Mouse (Mus musculus): ENCODE measurements around the gene Tmem210.
"Not testable (repeated sequence)": the region's sequence is repeated elsewhere in the genome, so short reads cannot be mapped to it uniquely, and the experiment has no call there.

The Tmem210 gene

DNA sequence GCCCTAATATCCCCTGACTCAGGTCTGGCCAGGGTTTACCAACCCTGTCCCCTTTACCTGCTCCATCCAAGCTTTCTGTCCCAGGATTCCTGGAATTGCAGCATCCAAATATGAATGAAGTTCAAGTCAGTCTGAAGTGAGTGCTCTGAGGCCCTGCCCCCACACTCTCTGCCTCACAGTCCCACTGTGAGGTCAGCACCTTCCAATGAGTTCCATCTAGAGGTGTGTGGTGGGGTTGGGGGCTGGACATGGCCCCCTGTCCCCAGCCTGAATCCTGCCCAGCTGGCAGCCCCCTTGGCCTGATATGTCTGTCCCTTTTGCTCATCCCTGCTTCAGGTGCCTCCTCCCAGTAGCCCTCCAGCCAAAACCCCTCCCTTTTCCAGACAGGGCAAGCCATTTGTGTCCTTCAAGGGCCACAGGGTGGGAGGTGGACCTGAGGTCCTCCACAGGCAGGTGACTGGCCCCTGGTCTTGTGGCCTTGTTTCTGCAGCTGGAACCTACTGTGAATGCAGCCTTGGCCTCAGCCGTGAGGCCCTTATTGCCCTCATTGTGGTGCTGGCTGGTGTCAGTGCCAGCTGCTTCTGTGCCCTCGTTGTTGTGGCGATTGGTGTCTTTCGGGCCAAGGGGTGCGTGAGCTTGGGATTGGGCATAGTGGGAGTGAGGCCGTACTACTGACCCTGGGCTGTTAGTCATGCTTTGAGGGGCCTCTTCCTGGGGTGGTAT lies at the start of gene Tmem210:
Gene Tmem210 (plus strand): TSS at position 219 of the 723 bp plus-strand sequence.
- DNase-seq (ENCODE audit: low spot score): no peak

DNA sequence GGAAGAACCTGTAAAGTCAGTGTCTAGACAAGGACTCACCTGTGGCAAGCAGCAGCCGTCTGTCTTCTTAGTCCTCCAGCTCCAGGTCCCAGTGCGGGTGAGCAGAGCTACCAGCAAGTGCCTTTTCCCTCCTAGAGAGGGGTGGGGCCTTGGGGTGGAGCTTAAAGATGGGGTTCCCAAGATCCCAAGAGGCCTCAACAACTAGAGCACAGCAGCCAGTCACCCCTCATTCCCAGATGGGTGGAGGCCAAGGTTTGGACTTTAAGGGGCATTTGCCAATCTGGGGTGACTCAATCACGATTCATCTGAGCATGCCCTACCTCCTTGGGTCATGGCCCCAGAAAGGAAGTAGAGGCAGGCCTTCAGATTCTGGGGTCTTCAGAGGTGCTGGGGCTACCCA lies 48.2 kb upstream of the Tmem210 start:
- DNase-seq (ENCODE audit: low spot score): no peak

DNA sequence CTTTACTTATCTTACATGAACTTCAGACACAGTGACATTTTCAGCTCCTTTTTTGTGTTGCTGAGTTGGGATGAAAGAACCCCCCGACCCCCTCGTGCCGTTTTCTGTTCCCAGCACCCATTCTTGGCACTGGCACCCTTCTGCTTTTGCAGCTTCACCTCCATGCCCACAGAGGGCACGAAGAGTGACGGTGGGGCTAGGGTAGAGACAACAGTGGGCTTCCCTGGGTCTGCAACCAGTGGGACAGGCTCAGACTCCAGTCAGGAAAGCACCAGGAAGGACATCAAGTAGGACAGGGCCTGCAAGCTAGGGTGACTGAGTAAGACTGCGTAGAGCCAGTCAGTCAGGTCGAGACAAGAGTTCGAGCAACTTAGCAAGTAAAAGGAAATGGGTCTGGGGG lies 47.6 kb upstream of the Tmem210 start:
- DNase-seq (ENCODE audit: low spot score): no peak

DNA sequence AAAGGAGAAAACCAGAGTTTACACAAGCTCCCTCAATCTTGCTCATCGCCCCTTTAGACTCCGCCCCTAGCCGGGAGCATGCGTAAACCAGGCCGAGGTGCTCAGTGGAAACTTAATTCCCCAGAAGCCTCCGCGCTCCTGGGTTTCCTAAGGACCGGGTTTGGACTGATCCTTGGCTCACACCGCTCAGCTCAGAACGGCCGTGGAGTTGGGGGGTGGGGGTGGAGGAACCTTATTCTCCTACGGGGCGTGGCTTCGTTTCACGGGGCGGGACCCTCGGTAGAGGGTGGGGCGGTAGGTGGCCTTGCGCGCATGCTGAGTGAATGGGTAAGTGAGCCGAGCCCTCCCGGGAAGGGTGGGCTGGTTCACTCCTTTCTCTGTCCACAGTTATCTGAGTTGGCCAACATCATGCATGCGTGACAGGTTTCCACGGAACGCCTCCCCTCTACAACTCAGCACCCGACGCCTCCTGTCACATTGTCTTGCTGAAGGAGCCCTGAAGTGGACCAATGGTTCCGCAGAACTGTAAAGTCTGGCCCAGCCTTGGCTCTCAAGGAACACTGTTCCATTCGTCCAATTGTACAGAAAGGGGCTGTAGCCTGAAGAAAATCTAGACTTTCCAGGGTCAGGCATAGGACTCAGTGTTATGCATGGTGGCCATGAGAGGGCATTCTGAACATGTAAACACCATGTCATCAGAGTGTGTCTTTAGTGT lies 47.1 kb upstream of the Tmem210 start:
- DNase-seq (ENCODE audit: low spot score): peak; percentile 63

DNA sequence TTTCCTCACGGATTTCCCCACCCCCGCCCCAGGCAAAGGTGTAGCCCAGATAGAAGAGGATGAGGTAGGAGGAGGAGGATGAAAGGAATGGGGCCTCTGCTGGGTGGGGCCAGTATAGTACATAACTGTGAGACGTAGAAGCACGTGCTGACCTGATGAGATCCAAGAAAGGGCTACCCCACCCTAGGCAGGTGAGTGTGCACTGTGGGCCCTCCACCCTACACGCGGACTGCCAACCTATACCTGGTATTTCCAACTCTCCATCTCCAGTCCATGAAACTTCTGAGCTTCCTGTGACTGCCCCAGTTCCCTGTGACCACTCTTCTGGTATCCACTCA lies 46.5 kb upstream of the Tmem210 start:
- no peak for DNase-seq (ENCODE audit: low spot score)

DNA sequence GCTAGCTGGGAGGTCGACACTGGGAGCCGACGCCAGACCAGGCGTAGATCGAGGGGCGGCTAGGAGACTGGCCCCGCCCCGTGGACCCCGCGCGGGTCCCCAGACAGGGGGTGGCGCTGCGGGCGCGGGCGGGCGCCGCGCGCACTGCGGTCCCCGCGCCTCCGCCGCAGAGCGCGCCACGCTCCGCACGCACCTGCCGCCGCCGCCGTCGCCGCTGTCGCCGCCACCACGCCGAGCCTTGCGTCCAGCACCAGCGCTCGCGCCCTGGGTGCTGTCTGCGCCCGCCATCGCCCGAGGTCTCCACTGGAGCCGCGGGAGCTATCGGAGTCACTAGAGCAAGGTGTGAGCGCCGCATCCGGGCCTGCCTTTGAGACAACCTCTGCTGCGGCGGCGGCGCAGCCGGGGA lies 45.8 kb upstream of the Tmem210 start, which contains the start of the genes Rnf208 and Cysrt1:
Gene Rnf208 (plus strand): TSS at position 155 of the 406 bp plus-strand sequence.
Gene Cysrt1 (minus strand): TSS at position 352 of the 406 bp plus-strand sequence.
- no peak for DNase-seq (ENCODE audit: low spot score)

DNA sequence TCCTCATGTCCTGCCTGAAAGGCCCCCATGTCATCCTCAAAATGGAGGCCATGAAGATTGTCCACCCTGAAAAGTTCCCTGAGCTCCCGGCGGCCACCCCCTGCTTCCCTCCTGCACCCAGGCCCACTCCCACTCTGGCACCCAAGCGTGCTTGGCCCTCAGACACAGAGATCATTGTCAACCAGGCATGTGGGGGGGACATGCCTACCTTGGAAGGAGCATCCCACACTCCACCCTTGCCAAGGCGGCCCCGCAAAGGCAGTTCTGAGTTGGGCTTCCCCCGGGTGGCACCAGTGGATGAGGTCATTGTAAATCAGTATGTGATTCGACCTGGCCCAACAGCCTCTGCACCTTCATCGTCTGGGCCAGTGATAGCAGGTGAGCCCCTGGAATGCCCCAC lies 44.6 kb upstream of the Tmem210 start:
- DNase-seq (ENCODE audit: low spot score): no peak

DNA sequence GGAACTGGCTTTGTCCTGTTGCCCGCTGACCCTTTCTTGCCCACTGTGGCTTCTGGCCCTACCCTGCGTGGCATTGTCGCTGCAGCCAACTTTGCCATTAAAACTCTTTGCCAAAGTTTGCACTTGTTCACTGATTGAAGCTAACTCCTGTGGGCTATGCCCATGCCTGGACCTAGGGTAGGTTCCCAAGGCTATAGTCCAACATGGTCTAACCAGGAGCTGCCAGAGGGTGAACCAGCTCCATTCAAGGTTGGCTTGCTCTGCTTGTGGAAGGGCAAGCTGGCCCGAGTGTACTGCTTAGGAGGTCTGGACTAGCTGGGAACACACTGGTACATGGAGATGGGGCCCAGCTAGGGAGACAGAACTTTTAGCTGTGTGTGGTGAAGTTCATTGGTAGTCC lies 43.8 kb upstream of the Tmem210 start:
- no peak for DNase-seq (ENCODE audit: low spot score)

DNA sequence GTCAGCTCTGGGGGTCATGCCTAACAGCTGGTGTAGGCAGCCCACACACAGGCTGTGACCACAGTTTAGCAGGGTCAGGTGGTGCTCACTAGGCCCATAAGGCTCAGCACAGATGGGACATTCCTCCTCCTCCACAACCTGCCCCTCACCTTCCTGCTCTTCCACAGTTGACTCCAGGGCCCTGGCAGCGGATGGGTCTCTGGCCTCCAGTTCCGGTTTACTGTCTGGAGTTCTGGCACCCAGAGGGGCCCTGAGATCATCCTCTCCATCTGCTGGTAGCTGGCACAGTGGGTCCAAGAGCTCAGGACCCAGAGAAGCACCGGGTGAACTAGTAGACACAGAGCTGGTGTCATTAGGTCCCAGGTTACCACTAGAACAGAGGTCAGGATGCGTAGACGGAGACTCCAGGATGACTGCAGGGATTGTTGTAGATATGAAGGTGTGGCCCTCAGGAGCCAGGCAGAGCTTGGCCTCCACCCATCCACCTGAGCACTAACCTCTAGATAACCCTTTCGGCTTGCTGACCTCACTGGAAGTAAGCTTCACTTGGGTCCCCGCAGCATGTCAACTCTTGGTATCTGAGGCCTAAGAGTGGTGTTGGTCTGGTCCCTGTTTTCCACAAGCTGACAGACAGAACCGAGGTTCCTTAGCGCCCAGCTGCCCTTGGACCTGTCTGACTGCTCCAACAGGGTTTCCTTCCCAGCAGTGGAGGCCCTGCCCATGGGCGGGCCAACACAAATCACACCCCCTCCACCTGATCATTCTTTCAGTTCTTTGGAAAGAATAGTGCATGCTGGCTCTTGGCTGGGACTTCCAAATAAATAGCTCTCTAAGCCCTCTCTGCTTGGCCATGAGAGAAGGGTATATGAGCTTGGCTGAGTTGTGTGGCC lies 41.5 kb upstream of the Tmem210 start, which contains the start of gene AL732309.1:
Gene AL732309.1 (minus strand): TSS at position 681 of the 890 bp plus-strand sequence.
- DNase-seq (ENCODE audit: low spot score): no peak

DNA sequence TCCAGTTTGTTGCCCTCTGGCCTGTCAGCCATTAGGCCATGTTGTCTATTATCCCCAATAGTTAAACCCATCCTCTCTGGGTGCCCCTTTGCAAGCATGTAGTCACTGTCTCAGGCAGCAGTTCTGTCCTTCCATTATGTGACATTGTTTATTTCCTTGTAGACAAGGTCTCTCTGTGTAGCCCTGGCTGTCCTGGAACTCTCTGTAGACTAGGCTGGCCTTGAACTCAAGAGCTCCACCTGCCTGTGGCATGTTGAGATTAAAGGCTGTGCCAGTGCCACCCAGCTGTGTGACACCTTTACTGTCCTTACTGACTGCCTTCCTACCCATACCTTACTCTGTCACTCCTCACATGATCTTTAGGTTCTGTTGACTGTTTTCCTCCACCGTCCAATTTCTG lies 35.6 kb upstream of the Tmem210 start:
- no peak for DNase-seq (ENCODE audit: low spot score)

DNA sequence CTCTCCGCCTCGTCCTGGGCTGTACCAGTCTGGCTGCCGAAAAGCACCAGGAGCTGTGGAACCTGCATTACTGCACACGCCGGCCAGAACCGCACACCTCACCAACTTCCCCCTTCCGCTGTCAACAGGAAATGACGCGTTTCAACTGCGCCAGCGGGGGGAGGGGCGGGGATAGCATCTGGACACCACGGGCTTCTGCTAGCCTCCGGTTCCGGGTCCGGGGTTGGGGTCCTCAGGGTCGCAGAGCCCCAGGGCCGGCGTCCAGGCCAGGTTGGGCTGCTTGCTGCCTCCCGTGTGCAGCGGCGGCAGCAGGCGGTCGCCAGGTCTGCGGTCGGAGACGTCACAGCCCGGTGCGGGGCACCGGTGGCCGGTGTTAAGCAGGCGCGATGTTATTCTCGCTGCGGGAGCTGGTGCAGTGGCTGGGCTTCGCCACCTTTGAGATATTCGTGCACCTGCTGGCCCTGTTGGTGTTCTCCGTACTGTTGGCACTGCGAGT lies 32.6 kb upstream of the Tmem210 start, which contains the start of gene Tmem203:
Gene Tmem203 (plus strand): TSS at position 156 of the 496 bp plus-strand sequence.
- DNase-seq (ENCODE audit: low spot score): peak; percentile 89

DNA sequence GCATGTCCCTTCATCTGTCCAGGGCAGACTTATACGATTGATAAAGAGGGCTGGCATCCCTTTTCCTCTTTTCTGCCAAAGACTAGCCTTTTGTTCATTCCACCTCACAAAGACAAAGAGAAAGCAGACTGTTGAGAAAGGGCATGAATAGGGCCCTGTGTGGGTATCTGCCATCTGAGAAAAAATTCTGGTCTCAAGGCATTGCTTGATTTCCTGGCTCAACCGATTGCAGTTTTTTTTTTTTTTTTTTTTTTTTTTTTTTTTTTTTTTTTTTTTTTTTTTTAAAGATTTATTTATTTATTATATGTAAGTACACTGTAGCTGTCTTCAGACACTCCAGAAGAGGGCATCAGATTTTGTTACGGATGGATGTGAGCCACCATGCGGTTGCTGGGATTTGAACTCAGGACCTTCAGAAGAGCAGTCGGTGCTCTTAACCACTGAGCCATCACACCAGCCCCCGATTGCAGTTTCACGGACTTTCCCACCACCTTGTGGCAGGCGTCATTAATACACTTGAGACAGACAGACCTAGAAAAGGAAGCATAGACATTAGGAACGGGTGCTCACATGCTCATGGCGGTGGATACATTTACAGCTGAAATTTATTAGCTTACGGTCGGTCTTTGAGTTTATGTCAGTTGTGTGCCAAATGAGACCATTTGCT lies 31.4 kb upstream of the Tmem210 start:
- peak; percentile 73 for DNase-seq (ENCODE audit: low spot score)

DNA sequence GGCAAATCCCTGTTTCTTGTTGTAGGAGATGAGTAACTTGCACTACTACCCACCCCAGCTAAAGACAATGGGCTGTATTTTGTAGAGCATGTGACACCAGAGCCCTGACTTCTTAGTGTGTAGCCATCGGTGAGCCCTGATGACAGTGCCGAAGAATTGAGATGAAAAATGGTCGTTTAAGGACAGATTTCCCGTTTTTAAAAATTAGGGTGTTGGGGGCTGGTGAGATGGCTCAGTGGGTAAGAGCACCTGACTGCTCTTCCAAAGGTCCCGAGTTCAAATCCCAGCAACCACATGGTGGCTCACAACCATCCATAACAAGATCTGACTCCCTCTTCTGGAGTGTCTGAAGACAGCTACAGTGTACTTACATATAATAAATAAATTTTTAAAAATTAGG lies 30.7 kb upstream of the Tmem210 start:
- not testable (repeated sequence) for DNase-seq (ENCODE audit: low spot score)

DNA sequence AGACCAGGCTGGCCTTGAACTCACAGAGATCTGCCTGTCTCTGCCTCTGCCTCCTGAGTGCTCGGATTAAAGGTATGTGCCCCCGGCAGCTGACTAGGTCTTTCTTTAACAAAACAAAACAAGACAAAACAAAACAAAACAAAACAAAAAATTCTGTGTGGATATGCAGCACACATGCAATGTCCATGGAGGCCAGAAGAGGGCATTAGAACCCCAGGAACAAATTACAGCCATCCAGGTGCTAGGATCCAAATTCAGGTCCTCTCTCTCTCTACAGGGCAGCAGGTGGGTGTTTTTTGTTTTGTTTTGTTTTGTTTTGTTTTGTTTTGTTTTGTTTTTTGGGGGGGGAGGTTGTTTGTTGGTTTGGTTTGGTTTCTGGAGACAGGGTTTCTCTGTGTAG lies 29.1 kb upstream of the Tmem210 start:
- peak; percentile 35 for DNase-seq (ENCODE audit: low spot score)

DNA sequence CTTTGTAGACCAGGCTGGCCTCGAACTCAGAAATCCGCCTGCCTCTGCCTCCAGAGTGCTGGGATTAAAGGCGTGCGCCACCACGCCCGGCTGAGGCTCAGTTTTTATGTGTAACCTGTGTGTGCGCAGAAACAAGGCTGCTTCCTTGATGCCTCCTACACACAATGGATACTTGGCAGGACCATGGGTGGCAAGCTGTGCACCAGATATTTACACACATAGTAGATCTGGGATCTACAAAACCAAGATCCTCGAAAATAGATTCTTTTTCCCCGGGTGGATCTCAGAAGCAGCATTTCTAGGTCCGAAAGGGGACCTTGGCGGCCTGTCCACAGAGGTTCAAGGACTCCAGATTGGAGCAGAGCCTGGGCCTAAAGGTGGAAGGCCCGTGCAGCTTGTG lies 26.1 kb upstream of the Tmem210 start:
- no peak for DNase-seq (ENCODE audit: low spot score)

DNA sequence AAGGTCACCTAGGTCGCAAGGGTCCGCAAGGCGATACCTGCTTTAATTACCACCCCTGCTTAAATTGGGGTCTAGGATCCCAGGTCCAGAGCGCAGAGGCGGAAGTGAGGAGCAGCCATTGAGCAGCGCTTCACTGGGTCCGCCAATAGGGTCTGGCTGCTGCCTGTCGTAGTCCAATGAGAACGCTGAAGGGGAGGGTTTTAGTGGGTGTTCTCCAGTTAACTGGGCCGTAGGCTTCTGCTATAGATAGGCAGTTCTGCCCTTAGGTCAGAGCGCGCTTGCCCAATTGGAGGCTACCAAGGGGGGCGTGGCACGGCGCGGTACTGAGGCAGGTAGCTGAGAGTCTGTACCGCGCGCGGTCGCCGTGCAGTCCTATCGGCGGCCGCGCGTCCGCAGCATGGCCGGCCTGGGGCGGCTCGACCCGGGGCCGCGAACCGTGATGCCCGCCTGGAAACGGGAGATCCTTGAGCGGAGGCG lies 25.6 kb upstream of the Tmem210 start, which contains the start of gene Tprn:
Gene Tprn (plus strand): TSS at position 328 of the 477 bp plus-strand sequence.
- peak; percentile 95 for DNase-seq (ENCODE audit: low spot score)

DNA sequence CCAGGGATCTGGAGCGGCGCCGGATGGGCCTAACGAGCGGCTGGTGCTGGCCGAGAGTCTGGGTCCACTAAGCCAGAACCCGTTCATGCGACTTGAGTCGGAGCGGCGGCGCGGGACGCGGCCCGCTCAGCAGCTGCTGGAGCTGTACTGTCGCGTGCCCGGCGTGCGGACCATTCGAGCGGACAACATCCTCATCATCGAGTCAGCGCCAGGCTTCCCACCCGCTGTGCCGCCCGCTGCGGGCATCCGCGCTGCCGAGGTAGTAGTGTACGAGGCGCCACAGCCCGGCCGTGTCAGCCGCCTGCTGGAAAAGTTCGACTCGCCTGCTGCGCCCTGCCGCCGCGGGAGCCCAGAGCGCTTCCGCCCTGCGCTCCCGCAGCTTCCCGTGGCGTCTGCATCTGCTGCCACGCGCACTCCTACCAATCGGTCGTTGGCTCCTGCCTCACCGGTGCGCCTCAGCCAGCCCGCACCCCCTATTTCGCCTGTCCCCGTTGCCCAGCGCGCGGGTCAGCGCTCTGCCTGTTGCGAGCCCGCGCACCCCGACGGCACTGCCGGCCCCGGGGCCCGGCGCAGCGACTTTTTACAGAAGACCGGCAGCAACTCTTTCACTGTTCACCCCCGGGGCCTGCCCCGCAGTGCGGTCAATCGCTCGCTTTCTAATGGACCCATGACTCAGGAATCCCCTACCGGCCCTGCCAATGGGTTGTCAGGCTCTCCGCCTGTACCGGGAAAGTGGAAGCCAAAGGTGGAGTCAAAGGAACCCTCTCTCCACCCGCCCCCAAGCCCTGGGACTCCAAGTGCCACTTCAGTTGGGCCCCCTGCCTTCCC lies 24.9 kb upstream of the Tmem210 start:
- DNase-seq (ENCODE audit: low spot score): peak; percentile 51

DNA sequence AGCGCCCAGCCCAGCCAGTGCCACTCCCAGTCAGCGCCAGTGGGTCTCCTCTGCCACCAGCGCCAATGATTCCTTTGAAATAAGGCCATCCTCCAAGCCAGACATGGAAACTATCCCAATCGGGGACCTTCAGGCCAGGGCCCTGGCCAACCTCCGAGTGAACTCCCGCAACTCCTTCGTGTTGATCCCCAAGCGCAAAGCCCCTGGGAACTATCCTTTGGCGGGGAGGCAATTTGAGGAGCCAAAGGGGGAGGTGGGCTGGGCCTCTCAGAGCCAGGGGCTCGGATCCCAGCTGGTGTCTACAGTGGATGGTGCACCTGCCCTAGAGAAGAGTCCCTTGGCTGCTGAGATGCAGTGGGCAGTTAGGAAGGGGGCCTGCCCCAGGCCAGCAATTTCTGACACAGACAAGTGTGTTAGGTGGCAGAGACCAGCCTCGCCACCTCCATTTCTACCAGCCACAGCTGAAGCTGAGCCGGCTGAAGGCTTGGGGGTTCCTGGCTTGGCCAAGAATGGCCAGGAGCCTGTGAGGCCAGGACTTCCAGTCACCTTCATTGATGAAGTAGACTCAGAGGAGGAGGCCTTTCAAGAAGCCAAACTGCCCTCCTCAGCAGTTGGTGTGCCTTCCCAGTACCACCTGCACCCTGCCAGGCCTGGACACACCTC lies 24.2 kb upstream of the Tmem210 start:
- no peak for DNase-seq (ENCODE audit: low spot score)

DNA sequence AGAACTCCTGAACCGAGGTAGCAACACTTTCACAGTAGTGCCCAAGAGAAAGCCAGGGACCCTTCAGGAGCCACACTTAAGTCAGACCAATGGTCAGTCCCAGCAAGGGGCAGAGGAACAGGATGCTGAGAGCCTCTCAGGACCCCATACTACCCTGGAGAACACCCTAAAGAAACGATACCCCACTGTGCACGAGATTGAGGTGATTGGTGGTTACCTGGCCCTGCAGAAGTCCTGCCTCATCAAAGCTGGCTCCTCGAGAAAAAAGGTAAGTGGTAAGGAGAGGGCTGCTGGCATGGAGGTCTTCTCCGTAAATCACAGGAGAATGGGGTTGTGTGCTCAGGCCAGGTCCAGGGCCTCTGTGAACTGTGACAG lies 23.7 kb upstream of the Tmem210 start:
- no peak for DNase-seq (ENCODE audit: low spot score)

DNA sequence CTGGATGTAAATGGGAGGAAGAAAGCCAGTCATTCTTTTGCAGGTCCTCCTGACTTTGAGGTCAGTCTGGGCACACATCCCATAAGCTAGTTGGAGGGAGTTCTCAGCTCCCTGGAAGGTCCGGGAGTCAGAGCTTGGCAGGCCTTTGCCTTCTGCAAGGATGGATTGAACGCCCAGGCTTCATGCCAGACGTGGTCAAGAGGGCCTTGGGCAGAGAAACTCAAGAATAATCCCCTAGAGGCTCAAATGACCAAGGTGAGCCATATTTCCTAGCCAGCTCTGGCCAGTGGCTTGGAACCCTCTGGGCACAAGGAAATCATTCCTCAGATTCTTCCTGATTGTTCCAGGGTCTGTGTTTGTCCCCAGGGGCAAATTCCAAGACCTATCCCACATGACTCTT lies 23.1 kb upstream of the Tmem210 start:
- DNase-seq (ENCODE audit: low spot score): no peak
